Mouse (Mus musculus): ENCODE measurements around the gene Gmds.

- TF ChIP-seq POLR2A (IDR thresholded peaks at IDR 0.05; ENCODE audit: borderline replicate concordance, low read depth, low read length) (no peak), CTCF (IDR thresholded peaks at IDR 0.05; ENCODE audit: low read depth, low read length) (no peak)
Observed at GRCm38 (mm10) chr13:32179906-32180305, 158.6 kb downstream of the Gmds start.

Measured in bone marrow macrophage, adult 2 months (primary cell).